In genomic region chr8:114418904-114419303, GRCm38 (mm10) we compare ENCODE assay signal across 31 mouse cellular contexts. TPM values are rescaled to one million over a fixed set of nuclear protein-coding genes. Genes with fewer than 3 reads are reported as not detected.
DNase-seq lines count a peak whose midpoint lies in the region; ATAC-seq lines count a peak whose summit lies in the region.
"Had no signal": no experiment of that assay in that cellular context is flagged by ENCODE, and none has a peak within 500 bp of the region (broad histone marks: within the 10 kb centered on the region; RNA-seq: fewer than 3 reads in every experiment).

No protein-coding gene starts in this region.

- intact Hi-C loops in heart, postnatal 25 days (cut with DNase I): no loop called here

- 75% methylated on average over 6 of the region's 6 CpGs for WGBS in embryonic facial prominence, embryonic 10.5 days

- no peaks in the 10 kb centered on the region for H3K4me1 ChIP-seq in embryonic facial prominence, embryonic 10.5 days
- H3K4me1 ChIP-seq: embryonic facial prominence, embryonic 13.5 days; forebrain, embryonic 12.5 days; heart, embryonic 12.5 days; heart, embryonic 15.5 days; hindbrain, embryonic 12.5 days; hindbrain, embryonic 15.5 days had no signal

- ATAC-seq in granulocyte monocyte progenitor cell, adult 5-6 weeks (replicated peaks; ENCODE audit: poor library complexity, severe bottlenecking): peak; percentile 95
- ATAC-seq in megakaryocyte progenitor cell, adult 5-6 weeks (replicated peaks; ENCODE audit: poor library complexity): peak; percentile 96
- ATAC-seq in megakaryocyte-erythroid progenitor cell, adult 5-6 weeks (replicated peaks; ENCODE audit: low FRiP score, low TSS enrichment, poor library complexity, severe bottlenecking): no peak
- ATAC-seq: activated CD4-positive, CD25-positive, alpha-beta regulatory T cell, adult 4 months; forebrain, embryonic 16.5 days had no signal

- peak; percentile 2 for DNase-seq in heart, adult 11 months
- DNase-seq in heart, postnatal 25 days (ENCODE audit: low spot score): no peak
- peak; percentile 44 for DNase-seq in 416B (ENCODE audit: low read depth)
- no peak for DNase-seq in embryonic facial prominence, embryonic 10.5 days (ENCODE audit: low spot score)
- DNase-seq: adrenal gland, adult 8-10 months; adrenal gland, postnatal 25 days; B cell, adult 2 months; cerebellum, adult 18-20 months; cerebellum, adult 9-10 months; cerebellum, postnatal 14 days; gastrocnemius, postnatal 10 days; gastrocnemius, postnatal 36 days; heart, adult 18-20 months; heart, postnatal 10 days; heart, postnatal 4 days had no signal

- H3K27ac ChIP-seq in embryonic facial prominence, embryonic 10.5 days (replicated peaks): no peak overlapping the region
- H3K27ac ChIP-seq: embryonic facial prominence, embryonic 13.5 days; forebrain, embryonic 12.5 days; heart, embryonic 15.5 days; hindbrain, embryonic 12.5 days; hindbrain, embryonic 15.5 days had no signal

- H3K36me3 ChIP-seq in embryonic facial prominence, embryonic 10.5 days (replicated peaks): no peaks in the 10 kb centered on the region
- H3K36me3 ChIP-seq: embryonic facial prominence, embryonic 13.5 days; forebrain, embryonic 12.5 days; G1E; heart, embryonic 12.5 days; heart, embryonic 15.5 days; hindbrain, embryonic 12.5 days; hindbrain, embryonic 15.5 days had no signal

- no peaks in the 10 kb centered on the region for H3K27me3 ChIP-seq in embryonic facial prominence, embryonic 10.5 days (replicated peaks; ENCODE audit: low read depth, poor library complexity, severe bottlenecking)
- H3K27me3 ChIP-seq: embryonic facial prominence, embryonic 13.5 days; forebrain, embryonic 12.5 days; heart, embryonic 12.5 days; heart, embryonic 15.5 days; hindbrain, embryonic 12.5 days; hindbrain, embryonic 15.5 days had no signal

- H3K9me3 ChIP-seq in embryonic facial prominence, embryonic 10.5 days: no peaks in the 10 kb centered on the region
- H3K9me3 ChIP-seq: forebrain, embryonic 12.5 days; heart, embryonic 12.5 days; heart, embryonic 15.5 days; hindbrain, embryonic 12.5 days; hindbrain, embryonic 15.5 days had no signal

- H3K4me3 ChIP-seq in embryonic facial prominence, embryonic 10.5 days: no peak overlapping the region
- H3K4me3 ChIP-seq: embryonic facial prominence, embryonic 13.5 days; erythroblast, embryonic 14.5 days; forebrain, embryonic 12.5 days; heart, embryonic 12.5 days; heart, embryonic 15.5 days; hindbrain, embryonic 12.5 days; hindbrain, embryonic 15.5 days had no signal

RNA-seq across cellular contexts. Expression of gene Clec3a, which starts 1.0 kb away (rescaled TPM):
- under 1 TPM; 0.78 to 0.98 TPM for total RNA-seq in heart, postnatal 25 days (2021)
- total RNA-seq in granulocyte monocyte progenitor cell, adult 5-6 weeks (2014; fragmentation: Nextera tagmentation): not detected in 2 replicates
- not detected in 2 replicates for total RNA-seq in granulocyte monocyte progenitor cell, adult 5-6 weeks (2017)
- not detected in 2 replicates for total RNA-seq in megakaryocyte progenitor cell, adult 5-6 weeks (2015)
- not detected in 2 replicates for total RNA-seq in megakaryocyte progenitor cell, adult 5-6 weeks (2017)
- polyA plus RNA-seq in embryonic facial prominence, embryonic 10.5 days (2016; fragmentation: Nextera tagmentation; extraction: Ambion mirVana): not detected in 2 replicates
- total RNA-seq in megakaryocyte-erythroid progenitor cell, adult 5-6 weeks (2014; fragmentation: Nextera tagmentation): not detected in 2 replicates
- total RNA-seq in megakaryocyte-erythroid progenitor cell, adult 5-6 weeks (2017): not detected in 2 replicates
- total RNA-seq: adrenal gland, adult 8-10 months; adrenal gland, postnatal 25 days; CH12.LX; G1E; gastrocnemius, adult 18-20 months; gastrocnemius, postnatal 10 days; gastrocnemius, postnatal 36 days; heart, postnatal 10 days had no signal
- polyA plus RNA-seq: activated CD4-positive, CD25-positive, alpha-beta regulatory T cell, adult 4 months; embryonic facial prominence, embryonic 13.5 days; erythroblast, embryonic 14.5 days; forebrain, embryonic 12.5 days; forebrain, embryonic 16.5 days; G1E; heart, embryonic 12.5 days; heart, embryonic 15.5 days; hindbrain, embryonic 15.5 days; intestine, embryonic 14.5 days had no signal

RNA-seq across cellular contexts. Expression of gene Wwox, which starts 20.6 kb away (rescaled TPM):
- total RNA-seq in heart, postnatal 25 days (2021): 1 to 10 TPM; 3.9 to 4.0 TPM
- 23.3 and 25.5 TPM in 2 replicates for total RNA-seq in granulocyte monocyte progenitor cell, adult 5-6 weeks (2014; fragmentation: Nextera tagmentation)
- 10.9 and 13.6 TPM in 2 replicates for total RNA-seq in granulocyte monocyte progenitor cell, adult 5-6 weeks (2017)
- total RNA-seq in megakaryocyte progenitor cell, adult 5-6 weeks (2015): 10.6 and 11.2 TPM in 2 replicates
- 11.3 and 12.2 TPM in 2 replicates for total RNA-seq in megakaryocyte progenitor cell, adult 5-6 weeks (2017)
- polyA plus RNA-seq in embryonic facial prominence, embryonic 10.5 days (2016; fragmentation: Nextera tagmentation; extraction: Ambion mirVana): 9.4 and 9.9 TPM in 2 replicates
- total RNA-seq in megakaryocyte-erythroid progenitor cell, adult 5-6 weeks (2014; fragmentation: Nextera tagmentation): 28.7 and 31.9 TPM in 2 replicates
- total RNA-seq in megakaryocyte-erythroid progenitor cell, adult 5-6 weeks (2017): 8.5 and 10.3 TPM in 2 replicates

Comparison
In these comparisons a context has a peak if more than half of its experiments do, and no peak if none do; other contexts are left out.
1. DNase-seq: peak in heart, adult 11 months (single experiment) and 416B (single experiment); none in heart, postnatal 25 days (single experiment) and embryonic facial prominence, embryonic 10.5 days (single experiment).